Comparison of ENCODE assay signal across 28 mouse cellular contexts in genomic region chr6:8028711-8029110, GRCm38 (mm10).
"Had no signal": no experiment of that assay in that cellular context is flagged by ENCODE, and none has a peak within 500 bp of the region (broad histone marks: within the 10 kb centered on the region; RNA-seq: fewer than 3 reads in every experiment).

No protein-coding gene starts in this region.

- H3K36me3 ChIP-seq: embryonic facial prominence, embryonic 10.5 days; embryonic facial prominence, embryonic 12.5 days; embryonic facial prominence, embryonic 13.5 days; embryonic facial prominence, embryonic 15.5 days; forebrain, embryonic 10.5 days; forebrain, embryonic 12.5 days; forebrain, embryonic 15.5 days had no signal

- DNase-seq: cerebellum, adult 8-10 months; cerebellum, adult 9-10 months; cerebellum, adult 9-11 months; cerebellum, postnatal 10 days; cerebellum, postnatal 14 days; cerebellum, postnatal 25 days; cerebellum, postnatal 36 days; embryo, embryonic 11 days; forebrain, postnatal 0 days; gastrocnemius, adult 2 months; gastrocnemius, postnatal 10 days; gastrocnemius, postnatal 14 days; gastrocnemius, postnatal 25 days; gastrocnemius, postnatal 36 days; heart, adult 11 months; heart, adult 18-20 months; heart, adult 2 months had no signal

- H3K27ac ChIP-seq: embryonic facial prominence, embryonic 10.5 days; embryonic facial prominence, embryonic 12.5 days; embryonic facial prominence, embryonic 13.5 days; embryonic facial prominence, embryonic 15.5 days; forebrain, embryonic 10.5 days; forebrain, embryonic 12.5 days; forebrain, embryonic 13.5 days; forebrain, embryonic 15.5 days; gastrocnemius, adult 2 months; heart, adult 2 months had no signal

- H3K4me2 ChIP-seq: embryonic facial prominence, embryonic 12.5 days; embryonic facial prominence, embryonic 13.5 days; embryonic facial prominence, embryonic 15.5 days; forebrain, embryonic 12.5 days; forebrain, embryonic 13.5 days; forebrain, embryonic 15.5 days had no signal

- H3K9me3 ChIP-seq: embryonic facial prominence, embryonic 10.5 days; embryonic facial prominence, embryonic 12.5 days; embryonic facial prominence, embryonic 13.5 days; embryonic facial prominence, embryonic 15.5 days; forebrain, embryonic 10.5 days; forebrain, embryonic 12.5 days; forebrain, embryonic 13.5 days; forebrain, embryonic 15.5 days had no signal

- H3K4me3 ChIP-seq: embryonic facial prominence, embryonic 10.5 days; embryonic facial prominence, embryonic 12.5 days; embryonic facial prominence, embryonic 13.5 days; embryonic facial prominence, embryonic 15.5 days; erythroblast, embryonic 14.5 days; forebrain, embryonic 10.5 days; forebrain, embryonic 12.5 days; forebrain, embryonic 13.5 days; forebrain, embryonic 15.5 days; gastrocnemius, adult 2 months; heart, adult 2 months had no signal

- H3K4me1 ChIP-seq: embryonic facial prominence, embryonic 10.5 days; embryonic facial prominence, embryonic 12.5 days; embryonic facial prominence, embryonic 15.5 days; forebrain, embryonic 10.5 days; forebrain, embryonic 12.5 days; forebrain, embryonic 13.5 days; forebrain, embryonic 15.5 days had no signal

- H3K9ac ChIP-seq: embryonic facial prominence, embryonic 12.5 days; embryonic facial prominence, embryonic 13.5 days; embryonic facial prominence, embryonic 15.5 days; forebrain, embryonic 12.5 days; forebrain, embryonic 13.5 days; forebrain, embryonic 15.5 days; forebrain, postnatal 0 days had no signal

- H3K27me3 ChIP-seq: embryonic facial prominence, embryonic 12.5 days; embryonic facial prominence, embryonic 13.5 days; embryonic facial prominence, embryonic 15.5 days; forebrain, embryonic 12.5 days; forebrain, embryonic 13.5 days; forebrain, embryonic 15.5 days had no signal

- ATAC-seq: forebrain, embryonic 13.5 days; forebrain, embryonic 14.5 days; forebrain, embryonic 15.5 days; forebrain, embryonic 16.5 days; forebrain, postnatal 0 days had no signal
